Mouse (Mus musculus) kidney, adult 11 months (tissue): ENCODE measurements around the gene Plin4.
A peak's percentile ranks its signal among the peaks of the same experiment; 100 is the strongest.

Source experiments
- DNase-seq: peaks from one replicate; pipeline ENCODE4 v3.0.0; 2022

Plin4 gene

GRCm38 (mm10) chr17:56109219-56110051 is at the start of gene Plin4:
TSS of gene Plin4 (minus strand) at chr17:56109803.
- DNase-seq = no peak

GRCm38 (mm10) chr17:56153643-56154042 is 44.0 kb upstream of the Plin4 start:
- no peak for DNase-seq

GRCm38 (mm10) chr17:56149897-56150296 is 40.3 kb upstream of the Plin4 start:
- DNase-seq = no peak

- no peak for DNase-seq
Observed at GRCm38 (mm10) chr17:56148790-56149618, 39.4 kb upstream of the Plin4 start.

GRCm38 (mm10) chr17:56148280-56148679 is 38.7 kb upstream of the Plin4 start:
- DNase-seq = no peak

- DNase-seq = no peak
Observed at GRCm38 (mm10) chr17:56147420-56147819, 37.8 kb upstream of the Plin4 start.

- no peak for DNase-seq
Observed at GRCm38 (mm10) chr17:56146131-56146530, 36.5 kb upstream of the Plin4 start.

- DNase-seq = no peak
Observed at GRCm38 (mm10) chr17:56144546-56144945, 34.9 kb upstream of the Plin4 start.

GRCm38 (mm10) chr17:56141702-56142605 is 32.4 kb upstream of the Plin4 start:
- DNase-seq = no peak

- no peak for DNase-seq
Observed at GRCm38 (mm10) chr17:56139858-56140595, 30.4 kb upstream of the Plin4 start, which contains the start of gene Sema6b. TSS of gene Sema6b (minus strand) at chr17:56140343.

- no peak for DNase-seq
Observed at GRCm38 (mm10) chr17:56139355-56139754, 29.8 kb upstream of the Plin4 start.

GRCm38 (mm10) chr17:56137839-56138613 is 28.4 kb upstream of the Plin4 start:
- no peak for DNase-seq

- DNase-seq = no peak
Observed at GRCm38 (mm10) chr17:56136558-56136957, 27.0 kb upstream of the Plin4 start.

- DNase-seq = peak; percentile 55
Observed at GRCm38 (mm10) chr17:56134463-56134971, 24.9 kb upstream of the Plin4 start.

GRCm38 (mm10) chr17:56133457-56134363 is 24.1 kb upstream of the Plin4 start:
- DNase-seq = peak; percentile 78

GRCm38 (mm10) chr17:56132661-56133060 is 23.1 kb upstream of the Plin4 start:
- DNase-seq = peak; percentile 52

GRCm38 (mm10) chr17:56131814-56132213 is 22.2 kb upstream of the Plin4 start:
- DNase-seq = no peak

- no peak for DNase-seq
Observed at GRCm38 (mm10) chr17:56131136-56131535, 21.5 kb upstream of the Plin4 start.

- DNase-seq = no peak
Observed at GRCm38 (mm10) chr17:56128246-56128645, 18.6 kb upstream of the Plin4 start.

GRCm38 (mm10) chr17:56126175-56126574 is 16.6 kb upstream of the Plin4 start:
- DNase-seq = no peak
